Mouse (Mus musculus) naive thymus-derived CD4-positive, alpha-beta T cell, adult 5 months (primary cell): ENCODE measurements around the gene Gm13289. TPM values are rescaled to one million over a fixed set of nuclear protein-coding genes. Genes with fewer than 3 reads are reported as not detected.

Experiments used
- polyA plus RNA-seq: library from polyadenylated mRNA; unstranded; fragments of 100-300 nt; shearing (Covaris generic); gene quantifications from one replicate; pipeline ENCODE4 v1.2.1, GENCODE M21; 2017

The Gm13289 gene
- polyA plus RNA-seq, result not detected

GRCm38 (mm10) chr4:88776622-88777021, at the start of gene Gm13289:
TSS of gene Gm13289 (plus strand) at chr4:88776922.

GRCm38 (mm10) chr4:88754818-88755340, 21.8 kb upstream of the Gm13289 start, which contains the start of gene Gm13271:
TSS of gene Gm13271 (plus strand) at chr4:88754868.

GRCm38 (mm10) chr4:88759610-88760268, 17.0 kb upstream of the Gm13289 start, which contains the start of gene Gm13283:
TSS of gene Gm13283 (plus strand) at chr4:88760119.

GRCm38 (mm10) chr4:88773534-88773933, 3.2 kb upstream of the Gm13289 start, which contains the start of gene Gm13290:
TSS of gene Gm13290 (plus strand) at chr4:88773834.

GRCm38 (mm10) chr4:88779550-88779949, 2.8 kb downstream of the Gm13289 start, which contains the start of gene Gm13272:
TSS of gene Gm13272 (plus strand) at chr4:88779850.

GRCm38 (mm10) chr4:88781831-88782230, 5.1 kb downstream of the Gm13289 start, which contains the start of gene Ifnz:
TSS of gene Ifnz (plus strand) at chr4:88782131.

GRCm38 (mm10) chr4:88785409-88785808, 8.7 kb downstream of the Gm13289 start, which contains the start of gene Gm13276:
TSS of gene Gm13276 (plus strand) at chr4:88785709.

GRCm38 (mm10) chr4:88788402-88788801, 11.7 kb downstream of the Gm13289 start, which contains the start of gene Gm13277:
TSS of gene Gm13277 (plus strand) at chr4:88788632.

GRCm38 (mm10) chr4:88791250-88791649, 14.5 kb downstream of the Gm13289 start, which contains the start of gene Gm13278:
TSS of gene Gm13278 (plus strand) at chr4:88791550.

GRCm38 (mm10) chr4:88793936-88794675, 17.4 kb downstream of the Gm13289 start, which contains the start of gene Gm13275:
TSS of gene Gm13275 (plus strand) at chr4:88794487.

GRCm38 (mm10) chr4:88797097-88797496, 20.4 kb downstream of the Gm13289 start, which contains the start of gene Gm13279:
TSS of gene Gm13279 (plus strand) at chr4:88797397.

GRCm38 (mm10) chr4:88799365-88799764, 22.6 kb downstream of the Gm13289 start, which contains the start of gene Gm13285:
TSS of gene Gm13285 (plus strand) at chr4:88799665.

GRCm38 (mm10) chr4:88802954-88803353, 26.2 kb downstream of the Gm13289 start, which contains the start of gene Gm13287:
TSS of gene Gm13287 (plus strand) at chr4:88803254.

GRCm38 (mm10) chr4:88805231-88805630, 28.5 kb downstream of the Gm13289 start, which contains the start of gene Gm13288:
TSS of gene Gm13288 (plus strand) at chr4:88805531.

GRCm38 (mm10) chr4:88815928-88816327, 39.2 kb downstream of the Gm13289 start, which contains the start of gene Ifna7:
TSS of gene Ifna7 (plus strand) at chr4:88816228.

GRCm38 (mm10) chr4:88819659-88820058, 42.9 kb downstream of the Gm13289 start, which contains the start of gene Ifna11:
TSS of gene Ifna11 (plus strand) at chr4:88819959.

Other genes with a start within 250 kb of the Gm13289 start
- gene Ifna15, start 218.7 kb upstream of the Gm13289 start, polyA plus RNA-seq, result not detected
- not detected for gene Ifna14, start 205.1 kb upstream of the Gm13289 start, polyA plus RNA-seq
- not detected for gene Ifna9, start 184.5 kb upstream of the Gm13289 start, polyA plus RNA-seq
- not detected for gene Ifna12, start 173.5 kb upstream of the Gm13289 start, polyA plus RNA-seq
- gene C87499, start 142.5 kb upstream of the Gm13289 start, polyA plus RNA-seq, result not detected
- gene Ifna13, start 132.5 kb upstream of the Gm13289 start, polyA plus RNA-seq, result not detected
- not detected for gene Ifna16, start 100.0 kb upstream of the Gm13289 start, polyA plus RNA-seq
- gene Ifna2, start 93.0 kb upstream of the Gm13289 start, polyA plus RNA-seq, result not detected
- 0.45 TPM for gene Ifnab, start 85.6 kb upstream of the Gm13289 start, polyA plus RNA-seq
- gene Gm26566, start 55.1 kb upstream of the Gm13289 start, polyA plus RNA-seq, result 1.4 TPM
- gene Klhl9, start 54.5 kb upstream of the Gm13289 start, polyA plus RNA-seq, result 27.2 TPM
- not detected for gene Gm13271, start 22.1 kb upstream of the Gm13289 start, polyA plus RNA-seq
- gene Gm13283, start 16.8 kb upstream of the Gm13289 start, polyA plus RNA-seq, result 0.36 TPM
- not detected for gene Gm13290, start 3.1 kb upstream of the Gm13289 start, polyA plus RNA-seq
- gene Gm13272, start 2.9 kb downstream of the Gm13289 start, polyA plus RNA-seq, result not detected
- gene Ifnz, start 5.2 kb downstream of the Gm13289 start, polyA plus RNA-seq, result not detected
- gene Gm13276, start 8.8 kb downstream of the Gm13289 start, polyA plus RNA-seq, result not detected
- gene Gm13277, start 11.7 kb downstream of the Gm13289 start, polyA plus RNA-seq, result not detected
- gene Gm13278, start 14.6 kb downstream of the Gm13289 start, polyA plus RNA-seq, result not detected
- gene Gm13275, start 17.6 kb downstream of the Gm13289 start, polyA plus RNA-seq, result not detected
- not detected for gene Gm13279, start 20.5 kb downstream of the Gm13289 start, polyA plus RNA-seq
- gene Gm13285, start 22.7 kb downstream of the Gm13289 start, polyA plus RNA-seq, result not detected
- not detected for gene Gm13287, start 26.3 kb downstream of the Gm13289 start, polyA plus RNA-seq
- 0.19 TPM for gene Gm13288, start 28.6 kb downstream of the Gm13289 start, polyA plus RNA-seq
- gene Ifna7, start 39.3 kb downstream of the Gm13289 start, polyA plus RNA-seq, result not detected
- not detected for gene Ifna11, start 43.0 kb downstream of the Gm13289 start, polyA plus RNA-seq
- gene Ifna6, start 50.5 kb downstream of the Gm13289 start, polyA plus RNA-seq, result not detected
- not detected for gene Ifna5, start 58.6 kb downstream of the Gm13289 start, polyA plus RNA-seq
- gene Ifna4, start 64.9 kb downstream of the Gm13289 start, polyA plus RNA-seq, result not detected
- gene Ifna1, start 73.2 kb downstream of the Gm13289 start, polyA plus RNA-seq, result not detected
- gene Ifne, start 103.3 kb downstream of the Gm13289 start, polyA plus RNA-seq, result not detected